Mouse (Mus musculus): Measurements from ENCODE around the gene Nrxn2. TPM values are rescaled to one million over a fixed set of nuclear protein-coding genes. Genes with fewer than 3 reads are reported as not detected.

The Nrxn2 gene
- total RNA-seq, 1 experiment from 2014 or later = not detected

DNA sequence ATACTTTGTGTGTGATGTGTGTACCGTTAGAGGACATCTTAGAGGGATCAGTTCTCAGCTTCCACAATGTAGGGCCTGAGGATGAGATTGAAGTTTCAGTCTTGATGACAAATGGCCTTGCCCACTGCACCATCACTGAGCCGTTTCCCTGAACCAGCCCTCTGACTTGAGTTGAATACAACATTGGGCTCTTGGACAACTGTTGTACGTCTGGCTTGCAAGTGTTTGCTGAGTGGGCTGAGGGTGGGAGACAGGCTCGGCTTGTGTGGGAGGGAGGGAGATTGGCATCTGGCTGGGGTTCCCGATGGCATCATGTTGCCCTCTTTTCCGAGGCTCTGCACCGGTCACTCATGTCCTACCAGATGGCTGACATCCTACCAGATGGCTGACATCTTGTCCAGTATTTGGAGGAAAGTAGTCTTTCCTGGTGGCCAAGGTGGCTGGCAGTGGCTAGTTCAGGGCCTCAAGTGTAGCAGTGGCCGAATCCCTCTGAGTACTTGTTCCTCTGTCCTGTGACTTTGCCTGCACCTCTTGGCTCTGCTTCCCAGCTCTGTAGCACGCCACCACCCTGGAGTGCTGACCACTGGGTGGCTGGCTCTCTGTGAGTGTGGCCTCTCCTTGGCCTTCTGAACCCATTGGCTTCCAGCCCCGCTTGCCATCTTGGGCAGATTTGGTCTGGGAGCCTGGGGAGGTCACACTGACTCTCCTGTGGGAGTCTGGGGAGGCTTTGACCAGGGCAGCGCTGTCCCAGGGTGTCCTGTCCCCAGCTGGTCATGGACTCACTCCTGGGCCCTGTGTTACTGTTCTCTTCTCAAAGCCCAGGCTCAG lies 115.0 kb downstream of the Nrxn2 start:
- no peak for ATAC-seq (replicated peaks; ENCODE audit: low read depth, poor library complexity, severe bottlenecking)

DNA sequence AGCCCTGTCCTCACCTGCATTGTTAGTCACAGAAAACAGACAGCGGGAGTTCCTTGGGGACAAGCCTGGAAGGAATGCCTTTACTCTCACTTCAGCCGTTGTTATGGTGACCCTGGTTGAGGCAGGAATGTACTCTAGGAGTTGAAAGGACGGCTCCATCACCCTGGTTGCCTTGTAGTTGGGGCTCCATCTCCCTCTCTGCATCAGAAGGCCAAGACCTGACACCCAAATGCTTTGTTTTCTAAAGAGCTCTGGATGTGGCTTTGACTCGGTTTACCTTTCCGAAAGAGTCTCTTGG lies 115.5 kb downstream of the Nrxn2 start:
- no peak for ATAC-seq (replicated peaks; ENCODE audit: low read depth, poor library complexity, severe bottlenecking)

DNA sequence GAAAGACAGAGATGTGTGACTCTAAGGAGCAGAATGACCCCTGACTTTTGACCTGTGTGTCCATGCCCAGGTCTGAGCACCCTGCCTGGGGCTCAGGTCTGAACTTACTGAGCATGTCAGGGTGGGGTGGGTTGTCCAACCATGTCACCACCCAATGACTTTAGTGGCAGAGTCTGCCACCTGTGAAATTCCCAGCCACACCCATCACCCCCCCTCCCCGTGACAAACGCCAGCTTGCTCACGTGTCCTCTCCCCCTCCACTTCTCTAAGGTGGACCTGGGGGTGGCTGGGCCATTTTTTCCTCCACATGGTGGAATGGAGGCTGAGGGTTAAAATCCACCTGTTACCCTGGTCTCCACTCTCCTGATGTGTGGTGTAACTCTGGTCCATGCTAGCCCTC lies 117.7 kb downstream of the Nrxn2 start:
- no peak for ATAC-seq (replicated peaks; ENCODE audit: low read depth, poor library complexity, severe bottlenecking)

DNA sequence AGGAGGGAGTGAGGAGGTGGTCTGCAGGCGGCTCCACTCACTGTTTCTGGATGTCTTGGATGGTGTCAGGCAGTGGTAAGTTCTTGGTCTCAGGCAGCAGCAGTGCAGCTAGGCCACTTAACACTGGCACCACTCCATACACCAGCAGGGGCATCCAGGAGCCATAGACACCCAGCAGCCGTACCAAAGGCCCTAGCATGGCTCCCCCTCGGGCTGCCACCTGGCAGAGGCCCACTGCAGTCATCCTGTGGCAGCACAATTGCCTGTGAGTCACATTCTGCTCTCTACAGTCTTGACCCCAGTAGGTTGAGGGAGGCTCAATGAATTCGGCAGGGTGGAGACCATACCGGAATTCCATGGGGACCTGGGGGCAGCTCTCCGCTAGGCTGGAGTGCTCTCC lies 118.2 kb downstream of the Nrxn2 start:
- ATAC-seq (replicated peaks; ENCODE audit: low read depth, poor library complexity, severe bottlenecking) = no peak

DNA sequence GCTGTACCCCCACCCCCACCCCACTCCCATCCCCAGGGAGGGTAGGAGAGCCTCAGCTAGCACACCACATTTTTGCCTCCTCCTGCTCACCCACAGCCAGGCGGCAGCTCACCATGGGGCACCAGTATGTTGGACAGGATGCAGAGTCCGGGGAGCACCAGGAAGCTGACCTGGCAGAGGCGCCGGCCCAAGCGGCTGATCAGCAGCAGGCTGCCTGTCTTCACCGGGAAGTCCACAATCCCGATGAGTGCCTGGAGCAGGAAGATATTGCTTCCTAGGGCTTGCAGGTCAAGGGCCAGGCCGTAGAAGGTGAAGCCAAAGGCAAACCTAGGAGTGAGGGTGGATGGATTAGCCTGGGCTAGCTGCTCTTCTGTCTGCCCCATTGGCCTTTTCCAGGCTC lies 119.0 kb downstream of the Nrxn2 start:
- ATAC-seq (replicated peaks; ENCODE audit: low read depth, poor library complexity, severe bottlenecking) = no peak

DNA sequence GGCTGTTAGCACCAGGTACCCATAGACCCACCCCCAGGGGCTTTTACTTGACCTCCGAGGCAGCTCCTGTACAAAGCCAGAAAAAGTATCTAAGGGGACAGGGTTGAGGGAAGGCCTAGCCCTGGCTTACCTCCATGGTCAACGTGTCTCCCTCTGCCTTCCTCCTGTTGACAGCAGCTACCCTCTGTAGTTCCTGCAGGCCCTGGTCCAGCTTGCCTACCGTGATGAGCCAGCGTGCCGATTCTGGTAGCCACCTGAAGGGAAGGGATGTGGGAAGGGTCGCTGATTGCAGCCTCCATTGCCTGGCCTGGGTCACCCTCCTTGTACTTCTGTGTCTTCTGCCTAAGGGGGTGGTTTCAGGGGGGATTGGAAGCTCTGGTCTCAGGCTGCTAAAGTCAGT lies 120.0 kb downstream of the Nrxn2 start:
- ATAC-seq (replicated peaks; ENCODE audit: low read depth, poor library complexity, severe bottlenecking) = no peak

DNA sequence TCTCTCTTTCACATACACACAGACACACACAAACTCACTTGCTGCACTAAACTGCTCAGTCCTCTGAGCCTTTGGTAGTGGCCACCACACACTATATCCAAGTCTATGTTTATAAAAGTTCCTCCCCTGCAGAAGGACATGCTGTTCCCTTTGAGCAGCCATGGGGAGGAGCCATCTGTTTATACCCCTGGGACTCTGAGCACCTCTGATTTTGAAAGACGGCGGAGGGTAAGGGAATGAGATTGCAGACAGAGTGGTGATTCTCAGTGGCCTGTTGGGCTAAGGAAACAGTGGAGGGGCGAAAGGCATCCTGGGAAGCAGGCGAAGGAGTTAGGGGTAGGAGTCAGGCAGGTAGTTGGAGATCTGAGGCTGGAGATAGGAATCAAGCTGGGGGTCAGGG lies 121.1 kb downstream of the Nrxn2 start:
- no peak for ATAC-seq (replicated peaks; ENCODE audit: low read depth, poor library complexity, severe bottlenecking)

DNA sequence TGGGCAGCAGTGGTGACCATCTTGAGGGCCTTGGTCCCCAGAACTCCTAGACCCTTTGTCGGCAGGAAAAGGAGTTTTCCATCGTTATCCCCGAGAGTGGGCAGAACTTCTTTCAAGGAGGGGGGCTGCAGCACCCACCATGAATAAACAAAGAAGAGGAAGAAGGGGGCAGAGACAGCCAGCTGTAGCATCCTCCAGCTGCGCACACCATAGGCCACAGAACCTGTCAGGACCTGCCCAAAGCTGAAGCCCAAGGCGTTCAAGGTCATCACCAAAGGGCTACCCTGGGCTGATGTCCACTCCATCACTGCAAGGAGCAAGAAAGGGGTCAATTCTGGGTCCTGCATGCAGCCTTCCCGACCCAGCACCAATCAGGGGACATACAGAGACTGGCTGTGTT lies 121.7 kb downstream of the Nrxn2 start:
- ATAC-seq (replicated peaks; ENCODE audit: low read depth, poor library complexity, severe bottlenecking) = no peak

DNA sequence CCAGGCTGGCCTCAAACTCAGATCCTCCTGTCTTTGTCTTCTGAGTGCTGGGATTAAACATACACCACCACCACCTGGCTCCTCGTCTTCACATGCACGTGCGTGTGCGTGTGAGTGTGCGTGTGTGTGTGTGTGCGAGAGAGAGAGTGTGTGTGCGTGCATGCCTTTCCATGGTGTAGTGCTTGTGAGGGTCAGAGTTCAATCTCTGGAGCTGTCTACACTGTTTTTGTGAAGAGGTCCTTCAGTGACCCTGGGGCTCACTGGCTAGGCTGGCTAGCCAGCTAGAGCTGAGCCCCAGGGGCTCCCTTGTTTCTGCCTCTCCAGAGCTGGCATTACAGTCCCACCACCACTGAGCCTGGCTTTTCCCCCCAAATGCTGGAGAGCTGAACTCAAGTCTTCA lies 123.0 kb downstream of the Nrxn2 start:
- ATAC-seq (replicated peaks; ENCODE audit: low read depth, poor library complexity, severe bottlenecking) = no peak

DNA sequence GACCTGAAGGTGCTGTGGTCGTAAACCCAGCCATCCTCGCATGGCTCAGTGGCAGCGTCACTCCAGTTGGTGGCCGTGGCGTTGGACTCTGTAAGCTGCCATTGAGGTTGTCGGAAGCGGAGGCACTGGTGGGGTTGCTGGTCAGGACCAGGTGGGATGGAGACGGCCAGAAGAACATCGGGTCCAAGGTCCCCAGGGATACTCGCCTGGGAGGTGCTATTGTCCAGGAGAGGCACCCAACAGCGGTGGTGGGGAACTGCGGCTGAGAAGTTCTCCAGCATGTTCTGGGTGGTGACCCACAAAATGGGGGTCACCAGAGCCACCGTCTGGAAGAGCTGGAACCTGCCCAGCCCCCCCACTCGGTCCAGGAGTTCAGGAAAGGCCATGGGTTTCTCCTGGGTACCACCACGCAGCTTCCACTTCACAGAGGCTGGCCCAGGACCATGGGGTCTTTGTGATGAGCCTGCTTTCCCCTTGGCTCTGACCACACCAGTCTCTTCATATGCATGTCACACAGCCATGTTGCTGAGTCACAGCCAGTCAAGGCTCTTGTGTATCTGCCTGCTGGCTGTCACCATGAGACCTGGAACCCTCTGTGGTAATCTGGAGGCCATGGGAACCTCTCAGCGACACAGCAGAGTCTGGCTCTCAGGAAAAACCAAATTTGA lies 124.0 kb downstream of the Nrxn2 start, which contains the start of gene Slc22a12:
Gene Slc22a12, minus strand, starts transcription at position 666 of the 668 bp plus-strand sequence.
- no peak; the same call in 1 of the 2 replicates for ATAC-seq (replicated peaks; ENCODE audit: low read depth, poor library complexity, severe bottlenecking)

DNA sequence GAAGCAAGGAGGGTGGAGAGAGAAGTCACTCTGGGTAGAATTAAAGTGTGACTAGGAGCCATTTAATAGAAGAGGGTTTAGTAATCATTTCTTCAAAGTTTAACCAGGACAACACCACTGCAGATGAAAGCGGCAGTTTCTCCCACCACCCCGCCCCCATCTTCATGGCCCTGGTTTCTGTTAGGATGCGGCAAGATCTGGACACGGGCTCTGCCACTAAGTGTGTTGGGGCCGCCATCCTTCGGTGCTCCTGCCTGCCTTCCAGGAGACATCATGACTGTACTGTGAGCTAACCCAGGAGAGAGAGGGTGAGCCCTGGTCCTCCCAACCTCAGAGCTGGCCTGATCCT lies 124.5 kb downstream of the Nrxn2 start:
- ATAC-seq (replicated peaks; ENCODE audit: low read depth, poor library complexity, severe bottlenecking) = no peak

DNA sequence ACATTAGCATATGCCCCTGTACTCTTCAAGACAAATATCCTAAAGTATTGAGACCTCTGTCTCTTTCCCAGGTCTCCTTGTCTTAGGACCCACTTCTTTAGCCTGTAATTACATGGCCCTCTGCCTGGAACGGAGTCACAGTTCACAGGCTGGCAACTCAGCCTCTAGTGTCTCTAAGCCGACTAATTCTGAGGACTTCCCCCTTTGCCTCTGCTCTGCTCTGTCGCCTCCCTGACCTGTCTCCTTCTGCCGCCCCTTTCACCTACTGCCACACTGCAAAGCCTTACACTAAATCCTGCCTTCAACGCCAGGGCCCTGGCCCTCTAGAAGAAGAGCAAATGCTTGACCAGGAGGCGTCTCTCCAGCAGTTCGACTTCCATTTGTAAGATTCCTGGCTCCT lies 125.0 kb downstream of the Nrxn2 start:
- ATAC-seq (replicated peaks; ENCODE audit: low read depth, poor library complexity, severe bottlenecking) = 0 out of 2 replicates have a peak, but pooled peaks have one; percentile 28

DNA sequence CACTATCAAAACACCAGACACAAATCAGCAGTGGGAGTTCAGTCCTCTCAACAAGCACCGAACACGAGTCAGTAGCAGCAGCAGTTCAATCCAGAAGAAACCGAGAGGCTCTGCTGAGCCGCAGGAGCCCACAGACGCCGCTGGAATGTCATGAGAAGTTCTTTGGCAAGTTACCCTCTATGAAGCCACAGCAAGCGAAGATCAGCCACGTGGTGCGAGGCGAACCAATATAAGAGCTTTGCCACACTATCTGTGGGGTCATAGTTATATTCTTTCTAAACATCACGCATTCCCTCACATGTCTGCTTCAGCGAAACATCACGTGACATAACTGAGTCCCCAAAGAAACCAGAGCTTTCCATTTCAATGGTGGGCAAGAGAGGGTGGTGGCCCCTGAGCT lies 126.2 kb downstream of the Nrxn2 start:
- no peak for ATAC-seq (replicated peaks; ENCODE audit: low read depth, poor library complexity, severe bottlenecking)

DNA sequence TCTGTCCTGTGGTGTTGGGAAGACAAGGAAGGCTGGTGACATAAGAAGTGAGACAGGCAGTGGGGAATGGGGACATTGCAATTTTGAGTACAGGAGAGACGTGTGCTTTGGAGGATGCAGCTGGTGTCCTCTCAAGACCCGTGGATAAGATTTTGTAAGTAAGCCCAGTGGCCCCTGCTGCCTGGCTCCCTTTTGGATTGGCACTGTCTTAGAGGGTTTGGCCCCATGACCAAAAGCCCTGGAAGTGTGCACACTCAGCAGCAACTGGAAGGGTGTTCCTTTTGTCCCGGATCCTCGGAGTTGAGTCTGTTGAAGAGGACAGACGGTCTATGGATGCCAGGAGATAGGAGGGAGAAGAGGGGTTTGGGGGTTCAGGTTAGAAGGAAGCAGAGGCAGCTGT lies 127.0 kb downstream of the Nrxn2 start:
- no peak for ATAC-seq (replicated peaks; ENCODE audit: low read depth, poor library complexity, severe bottlenecking)

DNA sequence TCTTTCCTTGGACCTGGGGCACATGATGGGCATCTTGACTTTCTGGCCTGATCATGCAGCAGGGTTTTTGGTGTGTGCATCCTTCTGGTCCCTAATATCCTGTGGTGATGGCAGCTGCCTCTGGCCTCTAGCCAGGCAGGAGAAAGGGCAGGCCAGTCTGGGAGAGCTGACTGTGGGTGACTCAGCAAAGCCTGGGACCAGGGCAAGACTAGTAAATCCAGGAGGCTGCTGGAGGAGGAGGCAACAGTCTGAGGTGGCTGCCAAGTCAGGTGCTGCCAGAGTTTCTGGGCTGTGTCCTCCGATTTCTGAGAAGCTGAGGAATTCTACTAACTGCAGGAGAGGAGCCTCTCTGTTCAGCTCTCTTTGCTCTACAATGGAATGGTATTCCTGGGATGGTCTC lies 127.6 kb downstream of the Nrxn2 start:
- no peak for ATAC-seq (replicated peaks; ENCODE audit: low read depth, poor library complexity, severe bottlenecking)

DNA sequence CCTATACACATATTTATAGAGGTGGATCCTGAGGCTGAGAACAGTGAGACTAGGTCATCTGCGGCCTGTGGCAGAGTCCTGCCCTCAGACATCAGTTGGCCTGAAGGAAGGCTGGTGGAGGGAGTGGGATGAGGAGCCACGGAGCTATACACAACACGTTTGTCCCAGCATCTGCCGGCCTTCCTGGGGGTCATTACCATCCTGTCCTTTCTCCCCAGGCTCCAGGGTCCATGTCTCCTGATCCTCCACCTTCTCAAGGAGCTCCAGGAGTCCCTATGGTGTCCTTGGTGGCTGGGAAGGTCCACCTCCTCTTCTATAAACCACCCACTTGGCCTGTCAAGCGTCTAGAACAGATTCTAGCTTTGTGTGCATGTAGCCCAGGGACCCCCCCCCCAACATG lies 129.3 kb downstream of the Nrxn2 start:
- ATAC-seq (replicated peaks; ENCODE audit: low read depth, poor library complexity, severe bottlenecking) = no peak

DNA sequence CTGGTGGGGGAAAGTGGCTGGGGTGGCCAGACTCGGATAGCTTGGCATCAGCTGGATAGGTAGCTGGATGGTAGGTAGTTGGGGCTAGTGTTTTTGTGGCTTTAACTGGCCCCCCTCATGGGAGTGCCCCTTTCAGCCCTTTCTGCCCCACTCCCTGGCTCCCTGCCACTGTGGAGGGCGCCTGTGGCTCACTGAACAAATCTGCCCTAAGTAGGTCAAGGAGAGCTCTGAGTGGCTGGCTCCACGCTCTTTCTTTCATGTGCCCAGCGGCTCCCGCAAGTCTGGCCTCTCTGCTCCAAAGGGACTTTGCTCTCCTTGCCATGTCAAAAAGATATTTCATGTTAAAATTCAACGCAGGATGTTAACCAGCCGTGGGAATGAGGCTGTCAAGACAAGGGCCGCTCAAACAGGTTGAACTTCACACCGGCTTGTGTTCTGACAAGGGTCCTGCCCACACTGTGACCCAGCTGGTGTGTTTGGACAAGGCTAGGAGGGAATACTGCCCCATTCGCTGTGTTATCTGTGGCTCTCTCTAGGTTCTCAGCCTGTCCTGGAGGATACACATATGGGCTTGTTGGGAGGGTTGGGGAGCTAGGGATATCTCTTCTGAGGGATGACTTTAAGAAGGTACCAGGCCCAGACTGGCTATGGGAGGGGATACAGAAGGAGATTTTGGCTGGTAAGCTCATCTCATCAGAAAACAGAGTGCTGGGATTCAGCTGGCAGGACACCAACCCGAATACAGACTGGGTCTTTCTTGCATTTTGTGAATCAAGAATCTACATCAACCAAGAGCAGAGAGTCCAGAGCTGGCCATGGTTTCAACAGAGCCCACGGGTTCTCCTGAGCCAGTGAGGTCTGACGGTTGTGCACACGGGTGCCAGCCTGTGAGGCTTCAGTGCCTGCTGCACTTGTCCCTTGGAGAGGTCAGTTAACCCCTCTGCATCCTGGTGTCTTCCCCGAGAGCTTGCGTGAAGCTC lies 130.2 kb downstream of the Nrxn2 start:
- ATAC-seq (replicated peaks; ENCODE audit: low read depth, poor library complexity, severe bottlenecking) = no peak

DNA sequence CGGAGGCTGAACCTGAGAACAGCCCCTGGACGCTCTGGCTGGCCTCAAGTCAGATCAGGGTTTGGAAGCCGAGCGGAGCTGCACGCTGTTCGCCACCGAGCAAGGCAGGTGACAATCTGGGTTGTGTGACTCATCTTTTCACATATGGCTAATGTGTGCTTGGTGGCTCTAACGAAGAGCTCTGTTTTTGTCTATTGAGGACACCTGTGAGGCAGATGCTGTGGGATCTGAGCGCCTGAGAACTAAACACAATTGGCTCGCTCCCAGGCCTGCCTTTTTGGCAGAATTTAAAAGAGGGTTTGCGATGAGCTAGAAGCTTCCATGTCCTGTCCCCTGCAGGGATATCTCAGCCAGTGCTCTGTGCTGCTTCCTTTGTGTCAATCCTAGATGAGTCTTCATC lies 131.0 kb downstream of the Nrxn2 start:
- no peak for ATAC-seq (replicated peaks; ENCODE audit: low read depth, poor library complexity, severe bottlenecking)

DNA sequence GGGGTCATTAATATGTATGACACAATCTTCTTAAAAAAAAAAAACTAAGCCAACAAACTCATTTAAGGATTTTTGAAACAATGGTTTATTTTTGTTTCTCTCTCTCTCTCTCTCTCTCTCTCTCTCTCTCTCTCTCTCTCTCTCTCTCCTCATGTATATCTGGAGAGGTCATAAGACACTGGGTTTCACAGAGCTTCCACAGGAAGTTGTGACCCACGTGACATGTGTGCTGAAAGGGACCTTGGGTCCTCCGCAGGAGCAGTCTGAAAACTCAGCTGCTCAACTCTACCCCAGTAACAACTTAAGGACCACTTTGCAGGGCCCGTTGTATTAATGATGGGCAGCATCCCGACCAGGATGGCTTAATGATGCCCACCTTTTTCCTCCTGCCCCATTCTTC lies 132.7 kb downstream of the Nrxn2 start:
- no peak for ATAC-seq (replicated peaks; ENCODE audit: low read depth, poor library complexity, severe bottlenecking)

DNA sequence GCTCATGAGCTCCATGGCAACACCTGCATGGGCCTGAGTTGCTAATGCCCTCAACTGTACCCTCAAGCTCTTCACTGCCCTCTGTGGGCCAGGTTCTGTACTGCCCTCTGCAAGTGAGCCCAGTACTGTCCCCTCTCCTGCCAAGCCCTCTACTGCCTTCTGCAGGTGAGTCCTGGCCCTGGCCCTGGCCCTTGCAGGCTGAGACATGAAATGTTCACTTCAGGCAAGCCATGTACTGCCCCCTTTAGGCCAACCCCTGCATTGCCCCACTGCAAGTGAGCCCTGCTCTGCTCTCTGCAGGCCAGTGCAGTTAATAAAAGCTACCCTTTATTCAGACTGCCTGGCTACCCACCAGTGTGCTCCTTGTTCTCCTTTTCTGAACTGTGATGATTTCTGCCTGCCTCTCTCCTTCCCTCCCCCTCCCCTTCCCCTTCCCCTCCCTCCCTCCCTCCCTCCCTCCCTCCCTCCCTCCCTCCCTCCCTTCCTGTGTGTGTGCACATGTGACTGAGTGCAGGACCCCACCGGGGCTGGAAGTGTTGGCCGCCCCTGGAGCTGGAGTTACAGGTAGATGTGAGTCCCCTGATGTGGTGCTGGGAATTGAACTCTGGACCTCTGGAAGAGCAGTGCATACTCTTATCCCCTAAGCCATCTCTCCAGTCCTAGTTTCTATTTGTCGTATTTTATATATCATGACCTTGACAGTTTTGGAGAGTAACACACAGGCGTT lies 133.9 kb downstream of the Nrxn2 start:
- ATAC-seq (replicated peaks; ENCODE audit: low read depth, poor library complexity, severe bottlenecking) = peak; percentile 60
